Mouse (Mus musculus) effector memory CD4-positive, alpha-beta T cell, adult 5 months (primary cell): Measurements from ENCODE around the gene Olfr666. TPM values are rescaled to one million over a fixed set of nuclear protein-coding genes. Genes with fewer than 3 reads are reported as not detected.

ENCODE experiments used
- polyA plus RNA-seq: library from polyadenylated mRNA; unstranded; fragments of 100-300 nt; shearing (Covaris generic); gene quantifications from one replicate; pipeline ENCODE4 v1.2.1, GENCODE M21; 2017

Olfr666 gene
- not detected for polyA plus RNA-seq

DNA sequence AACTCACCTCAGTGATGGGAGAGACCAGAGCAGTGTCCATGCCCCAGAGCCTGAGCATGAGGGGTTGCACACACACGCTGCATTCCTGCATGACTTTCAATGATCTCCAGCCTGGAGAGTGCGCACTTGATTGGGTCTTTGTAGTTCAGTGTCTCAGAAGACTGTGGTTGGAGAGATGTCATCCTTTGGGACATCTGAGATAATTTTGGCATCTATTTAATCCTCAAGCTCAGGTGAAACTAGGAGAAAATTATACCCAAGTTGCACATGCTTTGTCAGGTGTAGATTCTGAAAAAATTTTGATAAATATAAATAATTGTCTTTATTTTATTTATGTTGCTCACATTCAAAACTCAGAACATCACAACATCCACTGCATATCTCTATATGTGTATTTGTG lies at the start of gene Olfr666:
Gene Olfr666, minus strand, starts transcription at position 101 of the 400 bp plus-strand sequence.

GRCm38 (mm10) chr7:104933940-104934339 lies 38.2 kb upstream of the Olfr666 start, which contains the start of gene Olfr669:
Gene Olfr669, plus strand, starts transcription at chr7:104934240.

GRCm38 (mm10) chr7:104927957-104928356 lies 32.2 kb upstream of the Olfr666 start, which contains the start of gene Olfr668:
Gene Olfr668, minus strand, starts transcription at chr7:104928057.

GRCm38 (mm10) chr7:104921382-104921781 lies 25.6 kb upstream of the Olfr666 start, which contains the start of gene Olfr667:
Gene Olfr667, minus strand, starts transcription at chr7:104921482.

DNA sequence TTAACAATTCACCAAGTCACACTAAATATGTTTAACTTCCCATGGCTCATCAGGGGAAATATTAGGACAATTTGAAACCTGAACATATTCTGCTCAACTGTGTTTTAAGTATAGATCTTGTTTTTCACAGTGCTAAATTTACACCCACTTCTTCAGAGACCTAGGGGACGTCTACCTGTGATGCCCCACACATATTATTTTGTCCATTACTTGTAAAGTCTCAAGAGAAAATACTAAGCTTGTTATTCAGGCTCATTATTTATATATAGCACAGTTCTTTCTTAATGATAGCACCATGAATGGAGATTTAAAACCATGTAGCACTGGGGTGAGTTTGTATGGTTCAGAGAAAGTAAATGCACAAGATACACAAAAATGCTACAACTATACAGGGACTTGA lies 18.0 kb downstream of the Olfr666 start, which contains the start of gene Olfr665:
Gene Olfr665, plus strand, starts transcription at position 301 of the 400 bp plus-strand sequence.

GRCm38 (mm10) chr7:104856709-104857108 lies 39.0 kb downstream of the Olfr666 start, which contains the start of gene Usp17la:
Gene Usp17la, plus strand, starts transcription at chr7:104857009.

GRCm38 (mm10) chr7:104842503-104842902 lies 53.2 kb downstream of the Olfr666 start, which contains the start of gene Usp17lb:
Gene Usp17lb, minus strand, starts transcription at chr7:104842603.

Other genes starting within 250 kb of the Olfr666 start
- not detected for gene Olfr658, start 248.6 kb downstream of the Olfr666 start, polyA plus RNA-seq
- not detected for gene Olfr659, start 229.2 kb downstream of the Olfr666 start, polyA plus RNA-seq
- not detected for gene Olfr661, start 209.5 kb downstream of the Olfr666 start, polyA plus RNA-seq
- gene Usp17le, start 118.5 kb downstream of the Olfr666 start, polyA plus RNA-seq: not detected
- not detected for gene Usp17lb, start 53.3 kb downstream of the Olfr666 start, polyA plus RNA-seq
- gene Usp17la, start 38.9 kb downstream of the Olfr666 start, polyA plus RNA-seq: not detected
- not detected for gene Olfr665, start 17.9 kb downstream of the Olfr666 start, polyA plus RNA-seq
- gene Olfr667, start 25.5 kb upstream of the Olfr666 start, polyA plus RNA-seq: not detected
- not detected for gene Olfr668, start 32.1 kb upstream of the Olfr666 start, polyA plus RNA-seq
- gene Olfr669, start 38.3 kb upstream of the Olfr666 start, polyA plus RNA-seq: 0.16 TPM
- 0.12 TPM for gene Olfr670, start 66.7 kb upstream of the Olfr666 start, polyA plus RNA-seq
- gene Olfr671, start 83.2 kb upstream of the Olfr666 start, polyA plus RNA-seq: 0.26 TPM
- not detected for gene Olfr672, start 106.1 kb upstream of the Olfr666 start, polyA plus RNA-seq
- not detected for gene Olfr675, start 132.5 kb upstream of the Olfr666 start, polyA plus RNA-seq
- gene Olfr676, start 136.7 kb upstream of the Olfr666 start, polyA plus RNA-seq: not detected
- not detected for gene Olfr677, start 155.4 kb upstream of the Olfr666 start, polyA plus RNA-seq
- gene Olfr678, start 168.5 kb upstream of the Olfr666 start, polyA plus RNA-seq: not detected
- gene Olfr679, start 185.3 kb upstream of the Olfr666 start, polyA plus RNA-seq: not detected
- gene Olfr680-ps1, start 196.9 kb upstream of the Olfr666 start, polyA plus RNA-seq: not detected
- not detected for gene Olfr681, start 220.9 kb upstream of the Olfr666 start, polyA plus RNA-seq